Mouse (Mus musculus): Measurements from ENCODE around the gene Efcab2.

Efcab2 gene

DNA sequence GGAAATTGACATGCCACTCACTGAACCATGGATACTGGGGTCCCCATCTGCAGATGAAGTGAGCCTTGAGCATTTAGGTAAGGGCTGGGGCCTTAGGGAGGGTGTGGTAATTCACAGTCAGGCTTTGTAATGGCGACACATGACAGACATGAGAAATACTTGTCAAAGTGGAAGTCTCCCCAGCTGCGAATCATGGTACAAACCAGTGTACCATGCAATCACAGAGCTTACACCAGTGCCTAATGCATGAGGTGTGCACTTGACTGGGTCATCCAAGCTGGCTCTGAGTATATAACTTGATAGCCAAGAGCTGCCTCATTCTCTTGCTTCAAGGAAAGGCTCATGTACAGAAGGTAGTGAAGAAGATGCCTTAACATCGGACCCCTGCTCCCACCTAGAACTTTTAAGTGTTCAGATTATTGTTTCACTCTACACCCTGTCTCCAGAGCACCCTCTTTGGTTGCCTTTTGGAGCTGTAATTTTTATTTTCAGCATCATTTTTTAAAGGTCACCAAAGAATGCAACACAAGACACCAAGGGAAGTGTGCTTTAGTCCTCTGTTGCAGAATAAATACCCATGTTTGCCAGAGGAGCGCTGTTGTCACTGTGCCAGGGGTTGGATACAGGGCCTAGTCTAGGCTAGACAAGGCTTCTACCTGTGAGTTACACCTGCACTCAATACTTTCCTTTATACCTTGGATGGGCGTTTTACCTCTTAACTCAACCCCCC is 79.4 kb downstream of the Efcab2 start:
- DNase-seq (ENCODE audit: low spot score), result no peak

DNA sequence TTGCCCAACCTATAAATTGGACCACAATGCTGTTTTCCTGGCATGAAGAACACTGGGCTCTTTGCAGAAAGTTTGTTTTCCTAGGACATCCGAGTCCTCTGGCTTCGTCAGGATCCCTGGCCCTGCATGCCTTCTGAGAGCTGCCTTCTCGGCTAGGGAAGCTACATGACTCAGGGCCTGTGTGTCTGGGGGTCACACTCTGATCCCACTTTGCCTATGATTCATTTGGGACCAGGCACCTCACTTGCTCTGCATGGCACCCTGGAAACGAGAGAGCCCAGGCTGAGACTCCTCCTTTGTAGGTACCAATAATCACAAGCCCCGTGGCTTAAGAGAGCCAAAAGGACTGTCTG is 80.0 kb downstream of the Efcab2 start:
- no peak for DNase-seq (ENCODE audit: low spot score)

DNA sequence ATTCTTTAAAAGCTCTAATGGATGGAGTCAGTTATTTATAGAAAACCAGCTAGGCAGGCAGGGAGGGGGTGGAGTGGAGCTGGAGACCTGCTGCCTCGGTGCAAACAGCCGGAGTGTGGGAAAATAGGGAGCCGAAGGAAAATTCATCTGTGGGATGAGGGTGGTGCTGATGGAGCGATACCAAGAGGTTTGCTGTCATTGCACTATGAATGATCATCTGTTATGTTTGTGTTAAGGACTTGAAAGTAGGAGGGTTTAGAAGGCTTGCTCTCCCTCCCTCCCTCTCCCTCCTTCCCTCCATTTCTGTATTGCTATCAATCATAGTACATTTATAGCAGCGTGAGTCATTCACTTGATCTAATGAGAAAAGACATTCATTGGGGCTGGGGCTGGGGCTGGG is 80.9 kb downstream of the Efcab2 start:
- DNase-seq (ENCODE audit: low spot score), result no peak

DNA sequence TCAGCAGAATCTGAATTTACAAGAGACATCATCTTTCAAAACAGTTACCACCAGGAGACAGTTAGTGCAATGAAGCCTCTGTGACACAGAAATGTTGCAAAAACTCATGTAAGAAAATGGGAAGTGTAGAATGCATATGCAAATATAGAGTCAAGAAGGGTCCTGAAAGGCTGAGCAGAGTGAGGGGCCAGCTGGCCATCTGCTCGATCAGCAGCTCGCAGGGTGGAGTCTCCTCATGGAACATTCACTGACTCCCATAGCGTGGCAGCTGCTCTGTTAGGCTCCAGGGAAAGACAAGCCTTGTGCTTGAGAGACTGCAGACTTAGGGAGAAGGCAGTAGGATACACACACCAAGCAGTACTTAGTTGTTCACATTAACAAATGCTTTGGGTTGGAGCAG is 83.2 kb downstream of the Efcab2 start:
- no peak for DNase-seq (ENCODE audit: low spot score)

DNA sequence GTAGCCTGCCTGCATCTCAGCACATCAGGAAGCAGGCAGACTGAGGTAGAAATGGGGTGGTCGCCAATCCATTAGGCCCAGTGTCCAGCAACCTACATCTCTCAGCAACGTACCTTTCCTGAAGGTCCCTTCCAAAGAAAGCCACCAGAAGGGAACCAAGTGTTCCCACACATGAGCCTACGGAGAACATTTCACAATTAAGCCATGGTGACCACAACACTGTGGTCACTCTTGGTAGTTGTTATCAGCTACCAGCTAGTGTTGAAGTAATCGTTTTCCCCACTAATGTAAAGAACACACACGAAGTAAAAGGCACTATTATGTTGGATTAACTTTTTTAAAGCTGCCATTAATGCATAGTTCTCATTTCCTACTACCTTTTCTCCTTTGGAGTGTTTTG is 85.8 kb downstream of the Efcab2 start:
- no peak for DNase-seq (ENCODE audit: low spot score)

DNA sequence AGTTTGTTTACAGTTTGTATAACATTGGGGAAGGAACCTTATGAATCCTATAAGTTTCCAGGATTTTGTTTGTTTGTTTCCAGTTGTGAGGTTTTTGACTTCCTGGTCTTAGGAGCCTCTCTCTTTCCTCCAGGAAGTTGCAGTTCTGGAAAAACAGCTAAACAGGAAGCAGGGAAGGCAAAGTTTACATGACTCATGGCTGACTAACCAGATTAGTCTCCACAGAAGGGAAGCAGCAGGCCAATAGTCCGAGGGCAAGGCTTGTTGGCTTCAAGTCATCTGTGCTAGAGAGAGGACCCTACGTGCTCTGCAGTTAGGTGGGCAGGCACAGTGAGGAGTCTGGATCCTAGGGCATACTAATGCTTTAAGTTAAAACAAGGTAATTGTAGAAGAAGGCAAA is 86.6 kb downstream of the Efcab2 start:
- peak; percentile 22 for DNase-seq (ENCODE audit: low spot score)

DNA sequence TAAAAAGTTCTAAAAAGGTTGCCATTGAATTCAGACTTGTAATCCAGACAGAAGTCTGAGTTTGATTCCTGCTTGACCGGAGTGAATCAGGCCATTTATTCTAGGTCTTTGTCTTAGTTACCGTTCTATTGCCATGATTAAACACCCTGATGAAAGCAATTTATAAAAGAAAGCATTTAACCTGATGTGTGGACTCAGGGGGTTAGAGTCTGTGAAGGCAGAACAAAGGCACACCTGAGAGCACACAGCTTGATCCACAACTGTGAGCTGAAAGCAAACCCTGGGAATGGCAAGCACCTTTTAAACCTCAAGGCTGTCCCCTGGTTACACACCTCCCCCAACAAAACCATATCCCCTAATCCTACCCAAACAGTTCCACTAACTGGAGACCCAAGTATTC is 90.3 kb downstream of the Efcab2 start:
- no peak for DNase-seq (ENCODE audit: low spot score)

DNA sequence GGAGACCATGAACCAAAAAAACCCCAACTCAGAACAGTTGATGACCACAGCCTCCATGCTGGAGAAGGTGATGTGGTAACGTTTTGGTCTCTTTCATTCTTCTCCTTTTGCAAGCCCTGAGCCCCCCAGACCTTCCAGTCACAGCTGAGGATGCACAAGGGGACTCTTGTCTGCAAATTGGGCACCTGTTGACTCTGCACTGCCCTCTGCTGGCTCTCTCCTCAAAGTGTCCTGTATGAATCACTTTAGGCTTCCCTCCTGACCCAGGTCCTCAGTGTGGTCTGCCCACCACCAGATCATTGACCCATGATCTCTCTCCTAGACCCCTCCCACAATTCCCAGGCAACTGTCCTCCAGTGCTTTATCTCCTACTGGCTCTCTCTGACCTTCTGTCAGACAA is 91.0 kb downstream of the Efcab2 start:
- DNase-seq (ENCODE audit: low spot score), result peak; percentile 16

DNA sequence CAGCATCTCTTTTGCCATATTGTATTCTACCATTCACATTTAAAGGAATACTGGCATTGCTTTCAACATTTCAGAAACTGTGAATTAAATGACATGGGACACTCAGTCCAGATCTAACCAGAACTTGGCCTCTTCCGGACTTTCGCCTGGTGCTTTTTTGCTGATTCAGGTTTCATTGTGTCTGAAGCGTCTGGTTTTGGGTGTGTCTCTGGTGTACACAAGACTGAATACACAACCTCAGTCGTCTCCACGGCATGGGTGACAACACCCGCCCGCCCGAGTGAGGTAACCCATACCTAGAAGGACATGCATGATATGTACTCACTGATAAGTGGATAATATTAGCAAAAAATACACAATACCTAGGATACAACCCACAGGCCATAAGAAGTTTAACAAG is 101.1 kb downstream of the Efcab2 start:
- DNase-seq (ENCODE audit: low spot score), result no peak

DNA sequence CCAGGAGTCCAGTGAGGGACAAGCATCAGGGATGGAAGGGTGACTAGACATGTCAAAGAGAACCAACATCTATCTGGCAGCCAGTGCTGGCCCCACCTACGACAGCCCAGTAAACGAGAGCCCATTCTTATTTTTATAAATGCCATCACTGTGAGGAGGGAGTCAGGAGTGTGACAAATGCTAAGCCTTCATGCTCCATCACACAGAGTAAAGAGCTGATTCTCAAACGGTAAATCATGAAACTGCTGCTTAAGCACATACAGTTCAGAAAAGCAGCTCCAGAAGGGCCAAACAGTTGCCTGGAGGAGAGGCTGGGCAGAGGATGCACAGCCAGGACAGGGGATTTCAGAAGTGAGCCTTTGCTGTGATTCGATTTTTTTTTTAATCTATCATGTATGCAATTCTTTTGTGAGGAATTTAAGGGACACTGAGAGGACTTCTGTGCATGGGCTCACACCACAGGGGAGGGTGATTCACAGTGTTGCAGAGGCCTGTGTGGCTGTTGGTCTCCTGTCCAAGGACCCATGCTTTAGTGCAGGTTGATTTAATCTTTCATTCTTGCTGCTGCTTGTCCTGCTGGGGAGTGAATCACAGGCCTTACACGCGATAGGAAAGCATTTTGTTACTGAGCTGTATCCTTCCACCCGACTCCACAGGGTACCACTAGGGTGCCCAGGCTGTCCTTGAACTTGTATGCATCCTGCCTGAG is 106.6 kb downstream of the Efcab2 start:
- no peak for DNase-seq (ENCODE audit: low spot score)

DNA sequence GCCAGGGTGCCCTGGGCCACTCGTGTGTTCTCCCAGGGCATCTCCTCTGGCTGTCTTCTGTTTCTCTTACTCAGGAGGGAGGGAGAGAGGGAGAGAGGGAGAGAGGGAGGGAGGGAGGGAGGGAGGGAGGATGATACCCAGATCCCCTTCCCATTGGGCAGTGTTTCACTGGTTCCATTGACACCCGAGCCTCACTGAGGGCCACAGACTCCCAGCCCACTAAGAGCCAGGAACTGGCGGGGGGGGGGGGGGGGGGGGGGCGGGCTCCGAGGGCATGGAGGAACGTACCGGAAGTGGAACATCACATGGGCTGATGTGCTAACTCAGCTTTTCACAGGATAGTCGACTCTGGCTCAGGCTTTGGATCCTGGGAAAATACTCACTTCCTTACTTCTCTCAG is 108.1 kb downstream of the Efcab2 start:
- no peak for DNase-seq (ENCODE audit: low spot score)

DNA sequence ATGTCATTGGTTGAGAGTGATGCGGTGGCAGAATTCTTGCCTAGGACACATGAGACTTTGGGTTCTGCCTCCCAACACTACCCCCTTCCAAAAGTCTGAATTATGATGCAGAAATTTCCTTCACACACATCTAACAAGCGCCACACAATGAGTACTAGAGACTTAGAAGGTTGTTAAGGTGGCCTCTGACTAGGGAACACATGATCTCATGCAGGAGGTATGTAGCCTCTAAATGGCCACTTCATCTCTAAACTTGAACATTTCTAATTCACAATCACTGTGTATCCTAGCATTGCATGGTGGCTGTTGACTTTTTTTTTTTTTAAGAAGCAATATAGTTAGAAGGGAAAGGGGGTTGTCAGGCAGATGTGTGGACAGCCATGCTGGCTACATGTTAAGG is 110.0 kb downstream of the Efcab2 start:
- no peak for DNase-seq (ENCODE audit: low spot score)

DNA sequence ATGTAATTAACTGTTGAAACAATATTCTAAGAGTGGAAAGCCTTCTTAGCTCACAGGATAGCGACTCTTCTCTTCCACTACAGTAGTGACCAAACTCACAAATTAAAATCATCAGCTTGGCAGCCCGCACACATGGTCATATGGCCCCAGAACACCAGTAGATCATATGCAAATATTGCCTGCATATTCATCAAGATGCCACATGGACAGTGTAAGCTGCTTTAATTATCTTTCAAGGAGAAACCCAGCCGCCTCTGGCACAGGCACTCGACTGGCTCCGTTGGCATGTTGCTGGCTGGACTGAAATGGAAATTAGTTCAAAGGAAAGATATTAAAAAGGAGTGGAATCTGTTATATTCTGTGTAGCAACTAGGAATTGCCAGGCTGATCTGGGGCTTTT is 116.5 kb downstream of the Efcab2 start:
- no peak for DNase-seq (ENCODE audit: low spot score)

DNA sequence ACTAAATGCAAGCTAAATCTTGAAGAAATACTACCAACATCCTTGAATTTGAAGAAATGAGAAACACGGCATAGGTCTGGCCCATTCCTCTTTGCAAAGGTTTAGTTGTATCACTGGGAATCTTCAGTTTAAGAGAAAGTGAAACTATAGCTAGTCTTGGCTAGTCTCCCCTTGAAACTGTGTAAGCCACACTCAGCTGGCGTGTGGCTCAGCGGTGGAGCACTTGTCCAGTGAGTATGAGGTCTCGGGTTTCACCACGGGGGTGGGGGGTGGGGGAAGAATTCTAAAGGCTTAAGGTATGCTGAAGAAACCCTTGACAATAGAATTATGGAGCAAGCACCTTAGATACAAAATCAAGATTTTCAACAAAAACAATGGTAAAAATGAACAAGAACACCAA is 117.3 kb downstream of the Efcab2 start:
- DNase-seq (ENCODE audit: low spot score), result no peak

DNA sequence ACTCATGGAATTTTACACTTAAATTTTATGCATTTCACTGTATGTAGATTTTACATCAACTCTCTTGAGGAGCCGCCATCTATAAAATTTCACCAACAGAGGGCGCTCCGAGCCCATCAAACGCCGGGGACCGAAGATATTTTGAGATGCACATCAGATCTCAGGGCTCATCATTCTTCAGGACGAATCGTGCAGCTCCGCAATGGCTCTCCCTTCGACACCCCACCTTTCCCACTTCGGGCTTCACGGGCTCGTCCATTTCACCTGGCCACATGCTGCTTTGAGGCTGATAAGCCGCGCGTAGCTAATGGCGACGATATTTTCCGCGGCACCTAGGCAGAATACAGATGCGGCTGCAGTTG is 121.3 kb downstream of the Efcab2 start:
- DNase-seq (ENCODE audit: low spot score), result peak; percentile 88

DNA sequence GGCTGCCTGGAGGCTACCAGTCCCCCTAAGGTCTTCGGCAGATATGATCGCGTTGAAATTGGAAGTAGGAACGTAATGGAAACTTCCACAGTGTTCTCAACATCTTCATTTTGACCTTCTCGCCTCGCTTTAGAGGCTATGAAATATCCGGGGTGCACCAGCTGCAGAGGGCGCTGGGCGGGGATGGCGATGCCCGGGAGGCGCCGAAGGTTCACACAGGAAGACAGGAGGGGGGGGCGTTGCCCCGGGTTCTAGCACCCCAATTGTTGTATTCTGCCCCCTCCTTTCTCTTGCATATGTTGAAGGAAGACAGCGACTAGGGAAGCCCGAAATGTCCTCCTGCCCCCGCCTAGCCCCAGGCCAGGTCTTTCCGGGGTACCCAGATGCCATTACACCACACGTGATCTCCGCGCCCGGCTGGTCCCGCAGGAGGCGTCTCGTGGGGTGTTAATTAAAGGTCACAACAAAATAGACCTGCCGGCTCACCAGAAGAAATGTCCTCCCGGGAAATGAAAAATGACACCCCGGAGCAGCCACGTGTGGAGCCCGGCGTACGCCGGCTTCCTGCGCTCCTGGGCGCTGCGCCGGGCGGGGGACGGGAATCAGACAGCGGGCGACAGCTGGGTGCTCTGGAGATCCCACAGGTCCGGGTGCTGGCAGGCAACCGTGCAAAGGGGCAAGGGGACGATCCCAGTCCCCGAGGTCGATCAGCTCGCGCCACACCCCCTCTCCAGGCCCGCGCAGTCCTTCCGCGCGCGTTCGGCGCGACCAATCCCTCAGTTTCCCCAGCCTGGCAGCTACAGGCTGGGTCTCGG is 121.9 kb downstream of the Efcab2 start:
- peak; percentile 8 for DNase-seq (ENCODE audit: low spot score)

DNA sequence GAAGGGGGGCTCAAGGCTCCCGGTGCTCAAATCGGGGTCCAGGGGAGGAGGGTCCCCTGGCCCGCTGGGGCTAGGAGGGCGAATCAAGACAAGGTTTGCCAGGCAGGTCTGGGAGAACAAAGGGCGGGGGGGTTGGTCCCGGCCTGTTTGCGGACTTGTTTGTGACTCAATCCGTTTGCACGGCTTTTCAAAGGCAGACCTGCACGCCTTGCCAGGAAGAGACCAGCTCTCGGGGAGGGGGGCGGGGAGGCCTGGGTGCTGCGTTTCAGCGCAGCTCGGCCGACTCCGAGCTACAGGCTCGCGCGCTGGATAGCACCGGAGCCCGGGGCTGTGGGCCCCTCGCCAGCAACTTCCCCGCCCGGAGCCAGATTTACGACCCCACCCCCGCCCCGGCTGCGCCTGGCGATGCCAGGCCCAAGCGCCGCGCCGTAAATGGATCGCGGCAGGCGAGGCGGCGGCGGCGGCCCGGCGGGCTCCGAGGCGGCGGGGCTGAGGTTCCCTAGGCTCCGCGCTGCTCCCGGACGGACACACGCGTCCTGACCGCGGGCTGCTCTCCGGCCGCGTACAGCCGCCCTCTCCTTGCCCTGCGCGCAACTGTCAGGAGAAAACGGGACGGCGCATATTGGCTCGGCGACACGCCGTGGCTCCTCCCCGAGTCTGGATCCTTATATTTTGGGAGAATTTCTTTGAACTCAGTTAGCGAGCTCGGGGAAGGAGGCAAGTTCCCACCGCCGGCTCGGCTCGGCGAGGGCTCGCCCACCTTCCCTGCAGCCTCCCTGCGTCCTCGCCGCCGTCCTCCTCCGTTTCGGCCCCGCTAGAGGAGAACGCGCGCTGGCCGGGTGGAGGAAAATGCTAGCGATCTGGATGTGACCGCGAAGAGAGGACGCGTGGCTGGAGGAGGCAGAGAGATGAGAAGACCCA is 122.8 kb downstream of the Efcab2 start, which contains the start of gene Kif26b:
Gene Kif26b, plus strand, starts transcription at position 695 of the 921 bp plus-strand sequence.
- peak; percentile 28 for DNase-seq (ENCODE audit: low spot score)

DNA sequence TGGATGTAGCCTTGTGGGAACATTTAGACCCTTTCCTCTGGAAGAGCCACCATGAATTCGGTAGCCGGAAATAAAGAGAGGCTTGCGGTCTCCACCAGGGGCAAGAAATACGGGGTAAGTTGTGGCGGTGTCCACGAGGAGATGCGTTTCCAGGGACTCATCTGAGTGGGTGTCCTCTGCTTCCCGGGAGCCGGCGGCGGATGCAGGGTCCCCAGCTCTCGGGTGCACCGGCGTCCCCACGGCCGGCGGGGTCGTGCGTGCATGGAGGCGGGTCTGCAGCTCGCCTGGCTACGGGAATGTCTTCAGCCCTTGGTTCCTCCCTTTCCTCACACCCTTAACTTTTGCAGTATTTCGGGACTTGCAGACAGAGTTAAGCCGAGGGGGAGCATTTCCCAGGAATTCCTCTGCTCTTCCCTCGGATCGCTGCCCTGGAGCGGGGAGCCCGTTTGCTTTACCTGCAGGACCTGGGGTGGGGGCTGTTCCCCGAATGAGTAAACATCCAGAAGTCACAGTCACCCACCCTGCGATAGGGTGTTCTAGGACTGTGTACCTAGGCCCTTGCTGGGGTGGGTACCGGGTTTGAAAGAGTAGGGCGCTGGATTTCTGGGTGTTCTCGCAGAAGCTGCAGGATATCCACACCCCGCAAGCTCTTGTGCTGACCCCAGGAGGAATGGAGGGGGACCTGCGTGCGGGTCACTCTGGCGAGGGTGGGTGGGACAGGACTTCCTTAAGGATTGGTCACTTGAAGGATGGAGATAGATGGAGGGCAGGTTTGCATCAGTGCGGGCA is 123.8 kb downstream of the Efcab2 start:
- no peak for DNase-seq (ENCODE audit: low spot score)

DNA sequence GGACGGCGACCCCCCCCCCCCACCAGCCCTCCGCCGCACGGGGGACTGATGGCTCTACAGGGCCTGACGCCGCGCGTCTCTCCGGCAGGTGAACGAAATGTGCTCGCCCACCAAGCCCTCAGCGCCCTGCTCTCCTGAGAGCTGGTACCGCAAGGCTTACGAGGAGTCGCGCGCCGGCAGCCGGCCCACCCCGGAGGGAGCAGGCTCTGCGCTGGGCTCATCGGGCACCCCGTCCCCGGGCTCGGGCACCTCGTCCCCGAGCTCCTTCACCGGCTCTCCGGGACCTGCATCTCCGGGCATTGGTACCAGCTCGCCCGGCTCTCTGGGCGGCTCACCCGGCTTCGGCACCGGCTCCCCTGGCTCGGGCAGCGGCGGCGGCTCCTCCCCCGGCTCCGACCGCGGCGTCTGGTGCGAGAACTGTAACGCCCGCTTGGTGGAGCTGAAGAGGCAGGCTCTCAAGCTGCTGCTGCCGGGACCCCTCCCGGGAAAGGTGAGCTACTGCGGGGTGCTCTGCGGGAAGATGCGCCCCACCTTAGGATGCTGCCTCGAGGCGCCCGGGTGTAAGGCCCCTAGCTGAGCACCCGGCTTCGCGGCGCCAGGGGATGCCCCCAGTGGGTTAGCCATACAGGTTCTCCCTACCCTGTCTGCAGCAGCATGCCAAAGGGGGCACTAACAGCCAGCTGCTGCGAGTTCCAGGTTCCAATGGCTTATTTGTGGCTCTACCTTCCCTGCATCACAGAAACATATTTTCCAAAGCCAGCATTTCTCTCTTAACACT is 124.6 kb downstream of the Efcab2 start:
- peak; percentile 64 for DNase-seq (ENCODE audit: low spot score)
